Mouse (Mus musculus): ENCODE results near the gene Setd3. TPM values are rescaled to one million over a fixed set of nuclear protein-coding genes. Genes with fewer than 3 reads are reported as not detected.

The Setd3 gene
- polyA plus RNA-seq, 1 experiment, result 66.6 TPM

DNA sequence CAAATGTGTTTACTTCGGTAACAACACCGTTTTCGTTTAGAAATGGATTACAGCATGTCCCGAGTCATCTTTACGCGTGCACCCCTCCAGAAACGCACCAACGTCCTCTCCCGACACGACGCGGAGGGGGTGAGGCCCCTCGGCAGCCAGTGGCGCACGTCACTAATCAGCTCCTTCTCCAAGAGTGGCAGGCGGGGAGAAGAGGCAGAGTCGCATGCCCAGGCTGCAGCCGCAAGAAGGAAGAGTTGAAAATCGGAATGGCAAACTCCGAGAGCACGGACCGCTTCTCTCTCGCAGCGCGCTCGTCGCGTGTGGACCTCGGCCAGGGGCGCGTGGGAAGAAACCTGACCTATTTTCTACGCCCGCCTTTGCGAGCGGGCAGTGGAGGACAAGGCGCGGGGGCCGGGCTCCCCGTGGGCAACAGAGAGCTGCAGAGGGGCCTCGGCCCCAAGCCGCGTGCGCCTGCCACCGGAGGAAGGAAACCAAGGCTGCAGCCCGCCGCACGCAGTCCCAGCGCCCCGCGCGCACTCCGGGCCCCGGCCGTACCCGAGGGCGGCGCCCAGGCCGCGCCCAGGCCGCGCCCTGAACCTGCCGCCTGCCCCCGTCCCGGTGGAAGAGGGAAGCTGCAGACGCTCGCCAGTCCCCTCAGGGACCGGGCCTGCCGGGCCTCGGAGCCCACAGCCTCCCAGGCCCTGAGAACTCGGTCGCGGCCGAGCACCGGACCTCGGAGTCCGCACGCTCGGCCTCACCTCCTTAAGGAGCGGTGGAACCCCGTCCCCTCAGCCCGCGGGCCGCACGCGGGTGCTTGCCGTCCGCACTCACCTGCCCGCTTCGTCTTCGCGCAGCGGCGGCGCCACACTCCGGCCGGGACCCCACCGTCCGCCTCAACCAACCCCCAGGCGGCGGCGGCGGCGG is 526 bp downstream of the Setd3 start:
- peak; percentile 56 for TF ChIP-seq POLR2A (IDR thresholded peaks at IDR 0.05; ENCODE audit: low read depth, low read length)
- no peak for TF ChIP-seq CTCF (IDR thresholded peaks at IDR 0.05; ENCODE audit: borderline replicate concordance, insufficient read depth, low read length)
- peaks cover 3% of the 10 kb centered on the region for H3K4me1 ChIP-seq (ENCODE audit: control insufficient read depth, insufficient read depth, low read length)
- peak overlapping the region; percentile 76 for H3K27ac ChIP-seq (ENCODE audit: insufficient read depth, low read length)
- peak overlapping the region; percentile 91 for H3K4me3 ChIP-seq (ENCODE audit: insufficient read depth, low read length)

DNA sequence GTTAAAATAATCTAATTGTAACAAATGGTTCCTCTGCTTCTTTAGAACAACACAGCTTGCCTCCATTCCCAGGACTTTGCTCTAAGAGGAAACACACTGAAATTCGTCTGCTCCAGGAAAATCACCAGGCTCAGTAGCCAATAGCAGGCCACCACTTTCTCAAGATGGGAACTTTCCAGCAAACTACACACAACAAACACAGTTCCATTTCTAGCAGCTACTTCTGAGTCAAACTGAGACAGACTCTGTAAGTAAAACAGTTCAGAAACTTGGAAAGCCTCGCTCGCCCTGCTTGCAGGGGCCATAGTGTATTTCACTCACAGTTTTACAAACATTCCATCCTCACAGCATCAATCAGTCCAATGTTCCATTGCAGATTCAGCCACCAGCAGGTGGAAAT is 2.7 kb downstream of the Setd3 start:
- no peak overlapping the region for H3K27ac ChIP-seq (ENCODE audit: insufficient read depth, low read length)
- H3K4me3 ChIP-seq (ENCODE audit: insufficient read depth, low read length), result no peak overlapping the region
- H3K4me1 ChIP-seq (ENCODE audit: control insufficient read depth, insufficient read depth, low read length), result peaks cover 5% of the 10 kb centered on the region
- TF ChIP-seq POLR2A (IDR thresholded peaks at IDR 0.05; ENCODE audit: low read depth, low read length) (no peak), CTCF (IDR thresholded peaks at IDR 0.05; ENCODE audit: borderline replicate concordance, insufficient read depth, low read length) (no peak)

- Histone ChIP-seq H3K27ac (ENCODE audit: insufficient read depth, low read length) (no peak overlapping the region), H3K4me1 (ENCODE audit: control insufficient read depth, insufficient read depth, low read length) (peaks cover 5% of the 10 kb centered on the region)
- TF ChIP-seq CTCF (IDR thresholded peaks at IDR 0.05; ENCODE audit: borderline replicate concordance, insufficient read depth, low read length) (no peak), POLR2A (IDR thresholded peaks at IDR 0.05; ENCODE audit: low read depth, low read length) (no peak)
Observed at GRCm38 (mm10) chr12:108174606-108175505, 4.3 kb downstream of the Setd3 start.

GRCm38 (mm10) chr12:108172639-108173038 is 6.5 kb downstream of the Setd3 start:
- Histone ChIP-seq H3K27ac (ENCODE audit: insufficient read depth, low read length) (no peak overlapping the region), H3K4me1 (ENCODE audit: control insufficient read depth, insufficient read depth, low read length) (peaks cover 5% of the 10 kb centered on the region), H3K4me3 (ENCODE audit: insufficient read depth, low read length) (no peak overlapping the region)
- TF ChIP-seq POLR2A (IDR thresholded peaks at IDR 0.05; ENCODE audit: low read depth, low read length) (no peak), CTCF (IDR thresholded peaks at IDR 0.05; ENCODE audit: borderline replicate concordance, insufficient read depth, low read length) (no peak)

More at GRCm38 (mm10) chr12:108174606-108175505, 4.3 kb downstream of the Setd3 start:
- no peak overlapping the region for H3K4me3 ChIP-seq (ENCODE audit: insufficient read depth, low read length)

- no peak for TF ChIP-seq POLR2A (IDR thresholded peaks at IDR 0.05; ENCODE audit: low read depth, low read length)
- Histone ChIP-seq H3K27ac (ENCODE audit: insufficient read depth, low read length) (no peak overlapping the region), H3K4me1 (ENCODE audit: control insufficient read depth, insufficient read depth, low read length) (peaks cover 3% of the 10 kb centered on the region; the same call in 1 of the 2 replicates), H3K4me3 (ENCODE audit: insufficient read depth, low read length) (no peak overlapping the region)
Observed at GRCm38 (mm10) chr12:108171336-108171735, 7.8 kb downstream of the Setd3 start.

GRCm38 (mm10) chr12:108170467-108170866 is 8.6 kb downstream of the Setd3 start:
- no peak for TF ChIP-seq POLR2A (IDR thresholded peaks at IDR 0.05; ENCODE audit: low read depth, low read length)
- Histone ChIP-seq H3K4me3 (ENCODE audit: insufficient read depth, low read length) (no peak overlapping the region), H3K4me1 (ENCODE audit: control insufficient read depth, insufficient read depth, low read length) (0 out of 2 replicates have a peak, but pooled peaks cover 2% of the 10 kb centered on the region), H3K27ac (ENCODE audit: insufficient read depth, low read length) (no peak overlapping the region)

GRCm38 (mm10) chr12:108168909-108169308 is 10.2 kb downstream of the Setd3 start:
- TF ChIP-seq CTCF (IDR thresholded peaks at IDR 0.05; ENCODE audit: borderline replicate concordance, insufficient read depth, low read length) (no peak), POLR2A (IDR thresholded peaks at IDR 0.05; ENCODE audit: low read depth, low read length) (no peak)
- no peak overlapping the region for H3K27ac ChIP-seq (ENCODE audit: insufficient read depth, low read length)
- 0 out of 2 replicates have a peak, but pooled peaks cover 2% of the 10 kb centered on the region for H3K4me1 ChIP-seq (ENCODE audit: control insufficient read depth, insufficient read depth, low read length)
- H3K4me3 ChIP-seq (ENCODE audit: insufficient read depth, low read length), result no peak overlapping the region

- Histone ChIP-seq H3K4me3 (ENCODE audit: insufficient read depth, low read length) (no peak overlapping the region), H3K4me1 (ENCODE audit: control insufficient read depth, insufficient read depth, low read length) (no peaks in the 10 kb centered on the region), H3K27ac (ENCODE audit: insufficient read depth, low read length) (no peak overlapping the region)
- no peak for TF ChIP-seq CTCF (IDR thresholded peaks at IDR 0.05; ENCODE audit: borderline replicate concordance, insufficient read depth, low read length)
- no peak for TF ChIP-seq POLR2A (IDR thresholded peaks at IDR 0.05; ENCODE audit: low read depth, low read length)
Observed at GRCm38 (mm10) chr12:108163706-108164105, 15.4 kb downstream of the Setd3 start.

DNA sequence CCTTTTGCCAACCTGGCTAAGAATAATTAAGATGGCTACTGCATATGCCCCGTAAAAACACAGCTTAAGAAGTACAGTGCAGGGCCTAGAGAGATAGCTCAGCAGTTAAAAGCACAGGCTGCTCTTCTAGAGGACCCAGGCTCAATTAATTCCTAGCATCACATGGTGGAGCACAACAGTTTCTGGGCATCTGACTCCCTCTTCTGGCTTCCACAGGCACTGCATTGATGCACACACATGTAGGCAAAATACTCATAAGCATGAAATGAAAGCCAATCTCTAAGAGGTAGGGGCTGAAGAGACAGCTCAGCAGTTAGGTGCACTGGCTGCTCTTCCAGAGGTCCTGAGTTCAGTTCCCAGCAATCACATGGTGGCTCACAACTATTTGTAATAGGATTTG is 17.1 kb downstream of the Setd3 start:
- no peak overlapping the region for H3K4me3 ChIP-seq (ENCODE audit: insufficient read depth, low read length)
- H3K27ac ChIP-seq (ENCODE audit: insufficient read depth, low read length), result no peak overlapping the region
- no peaks in the 10 kb centered on the region for H3K4me1 ChIP-seq (ENCODE audit: control insufficient read depth, insufficient read depth, low read length)
- TF ChIP-seq CTCF (IDR thresholded peaks at IDR 0.05; ENCODE audit: borderline replicate concordance, insufficient read depth, low read length), result no peak
- no peak for TF ChIP-seq POLR2A (IDR thresholded peaks at IDR 0.05; ENCODE audit: low read depth, low read length)
